Mouse (Mus musculus) hindbrain, embryonic 12.5 days (tissue): ENCODE measurements around the gene Cpa4. TPM values are rescaled to one million over a fixed set of nuclear protein-coding genes. Genes with fewer than 3 reads are reported as not detected.

Experiments used
- ATAC-seq: fragments of 200-750 bp; cut with Nextera tagmentation; 2 replicates; pipeline ENCODE4 v1.8.0; 2017; ENCODE audit warnings: moderate TSS enrichment; ENCODE audit not compliant: low FRiP score
- H3K27ac ChIP-seq: fragments of 300-500 bp; sonication (generic); 2 replicates; pipeline ENCODE4 v1.5.1; 2016; ENCODE audit warnings: mild to moderate bottlenecking
- H3K27me3 ChIP-seq: fragments of 300-500 bp; sonication (generic); 2 replicates; pipeline ENCODE4 v1.6.1; 2016; ENCODE audit warnings: mild to moderate bottlenecking
- H3K36me3 ChIP-seq: fragments of 300-500 bp; sonication (generic); 2 replicates; pipeline ENCODE4 v1.6.1; 2016; ENCODE audit warnings: mild to moderate bottlenecking
- H3K4me1 ChIP-seq: fragments of 300-500 bp; sonication (generic); 2 replicates; pipeline ENCODE4 v1.6.1; 2016
- H3K4me2 ChIP-seq: fragments of 300-500 bp; sonication (generic); replicated peaks from 2 replicates; pipeline ENCODE4 v1.6.1; 2016; ENCODE audit warnings: mild to moderate bottlenecking
- H3K4me3 ChIP-seq: fragments of 300-500 bp; sonication (generic); 2 replicates; pipeline ENCODE4 v1.5.1; 2016; ENCODE audit warnings: mild to moderate bottlenecking
- H3K9ac ChIP-seq: fragments of 300-500 bp; sonication (generic); 2 replicates; pipeline ENCODE4 v1.6.1; 2016; ENCODE audit warnings: mild to moderate bottlenecking, moderate library complexity
- H3K9me3 ChIP-seq: fragments of 300-500 bp; sonication (generic); replicated peaks from 2 replicates; pipeline ENCODE4 v1.6.1; 2016; ENCODE audit warnings: mild to moderate bottlenecking
- WGBS: fragments of 180-500 bp; shearing (Covaris S2); methylation state at CpG from one replicate; pipeline ENCODE4 v1.1.7; 2016; 5-methylcytosine and 5-hydroxymethylcytosine counted together
- polyA plus RNA-seq: library from polyadenylated mRNA; unstranded; fragments of >200 nt; fragmentation: Nextera tagmentation; extraction: Ambion mirVana; gene quantifications from 2 replicates; pipeline ENCODE4 v1.2.1, GENCODE M21; 2016

The Cpa4 gene
- polyA plus RNA-seq, 1 experiment from 2014 or later = 1.7 TPM

DNA sequence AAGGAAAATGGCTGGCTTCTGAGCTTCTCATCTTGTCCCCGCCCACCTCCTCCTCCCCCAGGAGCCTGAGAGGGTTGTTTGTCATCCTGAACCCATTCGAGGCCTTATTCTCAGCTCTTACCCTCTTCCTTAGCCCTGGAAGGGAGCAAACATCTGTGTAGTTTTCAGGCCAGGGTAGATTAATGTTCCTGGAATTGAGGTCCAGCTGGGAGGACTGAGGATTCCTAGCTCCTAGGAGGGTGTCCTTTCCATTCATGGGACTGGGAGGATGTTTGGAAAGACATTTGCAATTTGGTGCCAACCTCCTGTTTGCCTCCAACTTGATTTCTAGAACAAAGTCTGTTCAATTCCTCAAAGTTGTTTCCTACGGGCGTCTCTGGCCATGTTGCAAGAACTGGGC, 52.4 kb downstream of the Cpa4 start:
- Histone ChIP-seq H3K27ac (no peak overlapping the region), H3K9me3 (no peaks in the 10 kb centered on the region)
- WGBS = 78% methylated on average over 4 of the region's 4 CpGs

DNA sequence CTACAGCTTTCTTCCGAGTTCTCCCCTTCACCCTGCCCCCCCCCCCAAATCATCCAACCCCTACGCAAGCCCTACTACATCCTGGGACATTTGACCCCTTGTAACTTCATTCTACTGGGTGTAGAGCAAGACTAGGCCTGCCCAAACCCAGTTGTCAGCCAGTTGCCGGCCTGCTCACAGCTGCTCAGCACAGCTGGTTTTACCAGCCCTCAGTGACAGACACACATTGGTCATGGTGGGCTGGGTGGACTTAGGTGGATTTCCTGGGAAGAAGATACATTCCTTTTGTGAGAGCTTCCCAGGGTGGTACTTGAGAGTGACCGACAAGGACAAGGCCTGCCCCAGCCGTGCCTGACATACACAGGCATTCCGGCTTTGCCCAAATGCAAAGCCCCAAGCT, 52.8 kb downstream of the Cpa4 start:
- no peak overlapping the region for H3K27ac ChIP-seq
- no peak overlapping the region for H3K4me3 ChIP-seq
- H3K36me3 ChIP-seq = no peaks in the 10 kb centered on the region
- H3K27me3 ChIP-seq = no peaks in the 10 kb centered on the region
- no peak overlapping the region for H3K9ac ChIP-seq
- no peak for ATAC-seq
- H3K4me2 ChIP-seq = no peak overlapping the region
- WGBS = 85% methylated on average over 6 of the region's 6 CpGs
- H3K9me3 ChIP-seq = no peaks in the 10 kb centered on the region
- H3K4me1 ChIP-seq = peaks cover 36% of the 10 kb centered on the region

More for the DNA sequence above, 52.4 kb downstream of the Cpa4 start:
- Histone ChIP-seq H3K9ac (no peak overlapping the region), H3K27me3 (no peaks in the 10 kb centered on the region), H3K36me3 (no peaks in the 10 kb centered on the region), H3K4me3 (no peak overlapping the region), H3K4me2 (no peak overlapping the region), H3K4me1 (peaks cover 40% of the 10 kb centered on the region)
- no peak for ATAC-seq

DNA sequence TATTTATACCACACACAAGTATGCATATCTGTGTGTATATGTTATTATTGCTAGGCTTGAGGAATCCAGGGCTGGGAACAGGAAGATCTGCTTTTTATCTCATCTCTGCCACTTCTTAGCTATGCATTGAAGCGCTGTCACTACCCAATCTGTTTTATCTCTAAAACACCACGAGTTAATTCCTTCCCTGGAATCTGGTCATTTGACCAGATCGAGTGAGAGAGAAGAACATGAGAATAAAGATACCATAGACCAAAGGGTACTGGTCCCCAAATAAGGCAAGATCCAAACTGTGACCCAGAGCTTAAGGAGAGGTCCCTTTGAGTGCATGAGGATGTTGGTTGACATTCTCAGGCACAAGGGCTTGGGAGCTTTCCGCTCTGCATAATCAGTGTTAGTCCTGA, 53.8 kb downstream of the Cpa4 start:
- no peak overlapping the region for H3K4me3 ChIP-seq
- ATAC-seq = no peak
- no peaks in the 10 kb centered on the region for H3K9me3 ChIP-seq
- H3K4me2 ChIP-seq = no peak overlapping the region
- peaks cover 27% of the 10 kb centered on the region for H3K4me1 ChIP-seq
- 88% methylated on average over 4 of the region's 4 CpGs for WGBS
- no peaks in the 10 kb centered on the region for H3K27me3 ChIP-seq
- H3K36me3 ChIP-seq = no peaks in the 10 kb centered on the region
- no peak overlapping the region for H3K27ac ChIP-seq
- H3K9ac ChIP-seq = no peak overlapping the region

DNA sequence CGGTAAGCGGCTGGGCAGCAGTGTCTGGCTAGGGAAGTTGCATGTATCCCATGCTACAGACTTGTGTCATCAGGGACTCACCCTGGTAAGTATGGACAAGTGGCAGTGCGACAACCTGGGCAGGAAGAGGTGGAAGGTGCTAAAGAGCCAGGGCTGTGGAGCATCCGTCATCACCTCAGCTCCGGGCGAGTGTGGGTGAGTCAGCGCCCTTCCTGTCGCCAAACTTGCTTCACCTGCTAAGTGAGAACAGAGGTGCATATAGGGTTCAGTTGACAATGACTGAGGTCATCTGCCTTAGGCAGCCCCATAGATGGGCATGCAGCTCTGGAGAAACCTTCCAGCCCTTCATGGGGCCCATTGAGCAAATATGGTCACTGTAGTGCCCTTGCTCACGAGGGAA, 56.6 kb downstream of the Cpa4 start:
- no peak overlapping the region for H3K4me2 ChIP-seq
- H3K4me3 ChIP-seq = no peak overlapping the region
- no peaks in the 10 kb centered on the region for H3K36me3 ChIP-seq
- no peak overlapping the region for H3K9ac ChIP-seq
- no peak overlapping the region for H3K27ac ChIP-seq
- H3K4me1 ChIP-seq = peaks cover 9% of the 10 kb centered on the region
- WGBS = 91% methylated on average over 9 of the region's 9 CpGs
- H3K9me3 ChIP-seq = no peaks in the 10 kb centered on the region
- H3K27me3 ChIP-seq = no peaks in the 10 kb centered on the region
- no peak for ATAC-seq

DNA sequence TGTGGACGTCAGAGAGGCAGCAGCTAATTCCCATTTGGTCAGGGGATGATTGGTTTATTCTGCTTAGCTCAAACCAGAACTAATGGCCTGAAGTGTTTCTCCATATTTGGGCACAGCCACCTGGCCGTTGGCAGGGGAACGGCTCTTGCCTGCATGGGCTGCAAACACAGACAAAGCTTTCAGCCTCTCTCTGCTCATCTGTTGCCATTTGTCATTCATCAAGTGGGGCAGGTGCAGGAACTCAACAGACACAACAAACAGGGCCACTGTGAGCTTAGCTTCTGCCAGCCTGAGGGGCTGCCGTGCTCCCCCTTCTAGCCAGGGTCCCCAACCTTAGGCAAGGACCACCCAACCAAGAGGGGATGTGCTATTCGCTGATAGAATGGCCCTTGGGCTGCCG, 60.0 kb downstream of the Cpa4 start:
- peak overlapping the region; percentile 3 for H3K27ac ChIP-seq
- H3K9me3 ChIP-seq = no peaks in the 10 kb centered on the region
- H3K4me3 ChIP-seq = no peak overlapping the region
- peak; percentile 77 for ATAC-seq
- no peak overlapping the region for H3K4me2 ChIP-seq
- no peaks in the 10 kb centered on the region for H3K27me3 ChIP-seq
- peaks cover 12% of the 10 kb centered on the region for H3K4me1 ChIP-seq
- no peaks in the 10 kb centered on the region for H3K36me3 ChIP-seq
- 36% methylated on average over 6 of the region's 6 CpGs for WGBS
- no peak overlapping the region for H3K9ac ChIP-seq

DNA sequence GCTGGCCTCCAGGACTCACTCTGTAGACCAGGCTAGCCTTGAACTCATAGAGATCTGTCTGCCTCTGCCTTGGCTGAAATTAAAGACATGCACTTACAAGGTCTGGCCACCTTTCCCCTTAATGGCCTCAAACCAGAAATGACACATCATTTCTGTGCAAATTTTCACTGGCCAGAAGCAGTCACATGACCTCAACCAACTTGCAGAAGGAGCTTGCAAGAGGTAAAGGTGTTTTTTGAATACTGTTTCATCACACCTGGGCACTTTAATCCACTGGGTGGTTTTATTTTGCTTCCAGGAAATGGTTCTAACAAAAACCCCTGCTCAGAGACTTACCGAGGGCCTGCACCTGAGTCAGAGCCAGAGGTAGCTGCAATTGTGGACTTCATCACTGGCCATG, 61.8 kb downstream of the Cpa4 start:
- ATAC-seq = no peak
- Histone ChIP-seq H3K9ac (no peak overlapping the region), H3K36me3 (no peaks in the 10 kb centered on the region), H3K9me3 (no peaks in the 10 kb centered on the region), H3K4me2 (no peak overlapping the region), H3K27ac (no peak overlapping the region), H3K4me3 (no peak overlapping the region), H3K4me1 (peaks cover 12% of the 10 kb centered on the region), H3K27me3 (no peaks in the 10 kb centered on the region)
- 97% methylated on average over 1 of the region's 1 CpGs for WGBS

DNA sequence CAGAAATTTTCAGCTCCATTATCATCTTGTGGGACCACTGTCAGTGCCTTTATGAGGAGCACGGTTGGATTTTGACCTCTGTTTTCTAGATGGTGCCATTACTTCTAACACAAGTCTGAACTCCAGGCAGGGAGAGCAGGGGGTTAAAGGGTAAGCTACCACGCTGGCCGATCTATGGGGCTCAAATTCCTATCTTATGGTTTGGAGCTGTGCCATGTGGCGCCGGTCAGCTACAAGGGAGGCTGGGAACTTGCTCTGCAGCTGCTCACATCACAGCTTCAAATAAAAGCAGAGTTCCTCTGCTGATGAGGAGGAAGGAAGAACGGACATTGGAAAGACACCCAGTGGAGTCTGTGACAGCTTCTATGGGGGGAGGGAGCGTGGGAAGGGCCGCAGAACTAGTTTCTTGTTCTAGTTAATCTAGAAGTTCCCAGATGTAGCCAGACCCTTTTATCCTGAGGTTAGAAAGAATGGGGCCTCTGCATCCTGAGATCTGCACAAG, 67.2 kb downstream of the Cpa4 start:
- Histone ChIP-seq H3K4me2 (no peak overlapping the region), H3K4me3 (no peak overlapping the region), H3K27ac (peak overlapping the region; percentile 66), H3K9ac (no peak overlapping the region), H3K27me3 (no peaks in the 10 kb centered on the region), H3K4me1 (peaks cover 19% of the 10 kb centered on the region), H3K9me3 (0 out of 2 replicates have a peak, but pooled peaks cover 3% of the 10 kb centered on the region), H3K36me3 (no peaks in the 10 kb centered on the region)
- no peak for ATAC-seq
- WGBS = 29% methylated on average over 8 of the region's 8 CpGs

DNA sequence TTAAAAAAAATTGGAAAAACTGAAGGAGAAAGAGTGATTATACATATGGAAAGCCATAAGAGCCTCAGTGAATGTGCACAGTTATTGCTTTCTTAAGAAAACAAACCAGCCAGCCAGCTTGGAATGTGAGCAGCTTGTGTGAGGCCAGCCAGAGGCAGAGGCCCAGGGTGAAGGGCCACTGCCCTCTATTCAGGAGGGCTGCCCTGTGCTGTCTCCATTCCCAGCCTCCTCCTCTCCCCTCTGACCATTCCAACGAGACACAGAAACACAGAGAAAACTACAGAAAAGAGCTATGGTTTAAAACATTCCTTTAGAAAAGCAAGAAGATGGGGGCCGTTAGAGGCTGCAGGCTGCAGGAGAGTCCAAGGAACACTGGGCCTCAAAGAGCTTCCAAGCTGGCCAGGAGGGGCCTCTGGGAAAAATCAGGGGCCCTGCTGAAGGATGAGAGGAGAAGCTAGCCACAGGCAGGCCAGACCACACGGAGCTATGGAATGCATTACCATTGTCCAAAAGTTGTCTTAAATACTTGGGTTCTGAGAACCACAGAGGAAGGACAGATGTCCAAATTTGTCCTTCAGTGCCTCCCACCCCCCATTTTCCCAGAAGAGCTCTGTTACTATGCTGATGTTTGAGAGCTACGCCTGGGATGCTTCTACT, 68.1 kb downstream of the Cpa4 start:
- ATAC-seq = no peak
- 23% methylated on average over 4 of the region's 4 CpGs for WGBS

DNA sequence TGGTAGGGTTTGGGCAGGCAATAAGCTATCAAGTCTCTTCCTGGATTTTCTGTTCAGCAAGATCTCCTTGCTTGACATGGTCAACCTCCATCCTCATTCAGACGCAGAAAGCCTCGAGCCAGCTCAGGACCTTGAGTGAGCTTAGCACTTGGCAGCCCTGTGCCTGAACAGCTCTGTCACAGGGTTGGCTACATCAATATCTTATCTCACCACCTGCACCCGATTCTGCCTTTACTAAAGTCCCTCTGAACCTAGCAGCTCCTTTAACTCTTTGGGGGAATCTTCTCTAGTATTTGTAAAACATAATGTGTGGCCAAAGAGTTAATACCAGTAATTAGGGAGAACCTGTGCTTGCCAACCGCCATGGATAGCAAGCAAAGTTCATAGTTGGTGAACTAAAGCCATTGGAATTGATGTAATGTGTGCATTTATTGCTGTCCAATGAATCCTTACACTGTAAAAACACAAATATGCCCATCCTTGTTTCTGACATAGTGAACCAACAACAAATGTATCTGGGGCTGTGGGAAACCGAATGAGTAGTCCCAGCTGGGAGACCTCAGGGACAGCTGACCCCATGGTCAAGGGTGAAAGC, 70.6 kb downstream of the Cpa4 start, which contains the start of gene Cpa1:
TSS of gene Cpa1 (plus strand) at position 545 of the 595 bp plus-strand sequence.
- 89% methylated on average over 5 of the region's 5 CpGs for WGBS
- Histone ChIP-seq H3K9me3 (0 out of 2 replicates have a peak, but pooled peaks cover 3% of the 10 kb centered on the region), H3K9ac (no peak within 1 kb of the TSS), H3K27ac (no peak within 1 kb of the TSS), H3K36me3 (no peaks in the 10 kb centered on the region), H3K4me3 (no peak within 1 kb of the TSS), H3K27me3 (no peaks in the 10 kb centered on the region), H3K4me2 (no peak within 1 kb of the TSS), H3K4me1 (peaks cover 16% of the 10 kb centered on the region)
- ATAC-seq = no peak

More for the DNA sequence above, 68.1 kb downstream of the Cpa4 start:
- Histone ChIP-seq H3K4me3 (no peak overlapping the region), H3K9me3 (0 out of 2 replicates have a peak, but pooled peaks cover 3% of the 10 kb centered on the region), H3K27me3 (no peaks in the 10 kb centered on the region), H3K4me2 (no peak overlapping the region), H3K27ac (peak overlapping the region; percentile 67), H3K9ac (no peak overlapping the region), H3K4me1 (peaks cover 19% of the 10 kb centered on the region), H3K36me3 (no peaks in the 10 kb centered on the region)

Other genes with a start within 250 kb of the Cpa4 start
- gene Zc3hc1, start 177.3 kb upstream of the Cpa4 start, polyA plus RNA-seq = 65.3 and 67.6 TPM in 2 replicates
- gene Klhdc10, start 166.5 kb upstream of the Cpa4 start, polyA plus RNA-seq = 42.5 and 45.4 TPM in 2 replicates
- gene Tmem209, start 58.6 kb upstream of the Cpa4 start, polyA plus RNA-seq = 37.0 and 38.9 TPM in 2 replicates
- 0.21 and 0.34 TPM in 2 replicates for gene Ssmem1, start 58.5 kb upstream of the Cpa4 start, polyA plus RNA-seq
- gene Cpa2, start 26.8 kb upstream of the Cpa4 start, polyA plus RNA-seq = 4.0 and 6.3 TPM in 2 replicates
- 0.10 TPM in 1 of 2 replicates, not detected in the other for gene Cpa5, start 42.6 kb downstream of the Cpa4 start, polyA plus RNA-seq
- 0.30 and 0.34 TPM in 2 replicates for gene Cpa1, start 70.8 kb downstream of the Cpa4 start, polyA plus RNA-seq
- gene Cep41, start 125.4 kb downstream of the Cpa4 start, polyA plus RNA-seq = 20.5 and 21.9 TPM in 2 replicates
- gene Mest, start 155.2 kb downstream of the Cpa4 start, polyA plus RNA-seq = 763 and 927 TPM in 2 replicates